Mouse (Mus musculus) forebrain, postnatal 0 days (tissue): Measurements from ENCODE around the gene Pld5. TPM values are rescaled to one million over a fixed set of nuclear protein-coding genes. Genes with fewer than 3 reads are reported as not detected.

Source experiments
- ATAC-seq: fragments of 200-750 bp; cut with Nextera tagmentation; 2 replicates; pipeline ENCODE4 v1.8.0; 2017; ENCODE audit warnings: mild to moderate bottlenecking, moderate library complexity
- DNase-seq: peaks from one replicate; pipeline ENCODE4 v3.0.0-alpha.2; 2015
- H3K27ac ChIP-seq: fragments of 300-500 bp; sonication (generic); 2 replicates; pipeline ENCODE4 v1.5.1; 2014; ENCODE audit warnings: low read depth, mild to moderate bottlenecking, antibody characterized with exemption, low read length, moderate library complexity, mixed read lengths
- H3K27me3 ChIP-seq: fragments of 300-500 bp; sonication (generic); 2 replicates; pipeline ENCODE4 v1.6.1; 2014; ENCODE audit warnings: mild to moderate bottlenecking, low read length, mixed read lengths; ENCODE audit not compliant: insufficient read depth
- H3K36me3 ChIP-seq: fragments of 300-500 bp; sonication (generic); 2 replicates; pipeline ENCODE4 v1.6.1; 2014; ENCODE audit warnings: mild to moderate bottlenecking, moderate library complexity; ENCODE audit not compliant: insufficient read depth
- H3K4me1 ChIP-seq: fragments of 300-500 bp; sonication (generic); 2 replicates; pipeline ENCODE4 v1.6.1; 2014; ENCODE audit warnings: antibody characterized with exemption; ENCODE audit not compliant: insufficient read depth
- H3K4me2 ChIP-seq: fragments of 300-500 bp; sonication (generic); 2 replicates; pipeline ENCODE4 v1.6.1; 2014; ENCODE audit warnings: low read depth, mild to moderate bottlenecking, moderate library complexity
- H3K4me3 ChIP-seq: fragments of 300-500 bp; sonication (generic); 2 replicates; pipeline ENCODE4 v1.5.1; 2014; ENCODE audit warnings: low read depth, low read length, mixed read lengths
- H3K9ac ChIP-seq: fragments of 300-500 bp; sonication (generic); 2 replicates; pipeline ENCODE4 v1.6.1; 2014; ENCODE audit warnings: mild to moderate bottlenecking
- H3K9me3 ChIP-seq: fragments of 300-500 bp; sonication (generic); 2 replicates; pipeline ENCODE4 v1.6.1; 2016; ENCODE audit warnings: low read length
- CTCF ChIP-seq: sonication (generic); IDR thresholded peaks from 2 replicates; pipeline ENCODE4 v1.5.1; 2016; ENCODE audit warnings: antibody characterized with exemption, control low read depth, low read depth
- WGBS: fragments of 180-500 bp; shearing (Covaris S2); extraction: QIAGEN DNeasy Blood & Tissue Kit; methylation state at CpG from one replicate; pipeline ENCODE4 v1.1.7; 2014; 5-methylcytosine and 5-hydroxymethylcytosine counted together
- polyA plus RNA-seq: library from polyadenylated mRNA; unstranded; fragments of >200 nt; fragmentation: Nextera tagmentation; extraction: Ambion mirVana; gene quantifications from 2 replicates; pipeline ENCODE4 v1.2.1, GENCODE M21; 2015
- total RNA-seq: library from RNA; depleted of rRNA; stranded (reverse); fragments of >200 nt; gene quantifications from 2 replicates; pipeline ENCODE4 v1.2.3, GENCODE M21; 2014

Gene Pld5
- total and polyA plus RNA-seq, 2 experiments from 2014 or later: 1.7 to 2.9 TPM

GRCm38 (mm10) chr1:176053653-176054052 is 221.5 kb downstream of the Pld5 start:
- no peaks in the 10 kb centered on the region for H3K36me3 ChIP-seq
- no peak overlapping the region for H3K4me2 ChIP-seq
- H3K4me3 ChIP-seq: no peak overlapping the region
- no peaks in the 10 kb centered on the region for H3K4me1 ChIP-seq
- no peak overlapping the region for H3K9ac ChIP-seq
- TF ChIP-seq CTCF: no peak
- WGBS: 15% methylated on average over 1 of the region's 1 CpGs
- no peak for DNase-seq
- no peak for ATAC-seq
- no peaks in the 10 kb centered on the region for H3K9me3 ChIP-seq
- no peaks in the 10 kb centered on the region for H3K27me3 ChIP-seq
- no peak overlapping the region for H3K27ac ChIP-seq

DNA sequence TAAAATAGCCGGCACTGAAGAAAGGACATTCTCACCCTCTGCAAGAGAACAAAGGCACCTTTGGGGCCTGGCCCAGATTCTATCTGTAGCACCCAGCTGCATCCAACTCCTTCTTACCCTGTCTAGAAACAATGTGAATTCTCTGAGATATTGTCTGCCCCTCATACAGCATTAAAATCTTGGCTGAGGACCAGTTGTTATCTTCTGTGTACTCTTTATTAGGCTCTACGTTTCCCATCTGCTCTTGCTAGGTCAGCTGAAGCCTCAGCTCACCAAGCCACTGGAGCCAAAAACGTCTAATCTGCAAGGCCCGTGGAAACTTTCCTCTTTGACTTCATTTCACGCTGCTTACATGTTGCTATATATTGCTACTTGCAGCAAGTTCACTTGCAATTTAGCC is 228.1 kb downstream of the Pld5 start:
- no peak overlapping the region for H3K9ac ChIP-seq
- TF ChIP-seq CTCF: no peak
- no peak overlapping the region for H3K4me2 ChIP-seq
- H3K4me3 ChIP-seq: no peak overlapping the region
- 67% methylated on average over 5 of the region's 5 CpGs for WGBS
- no peaks in the 10 kb centered on the region for H3K36me3 ChIP-seq
- no peak overlapping the region for H3K27ac ChIP-seq
- H3K4me1 ChIP-seq: no peaks in the 10 kb centered on the region
- no peak for ATAC-seq
- DNase-seq: no peak
- H3K9me3 ChIP-seq: no peaks in the 10 kb centered on the region
- no peaks in the 10 kb centered on the region for H3K27me3 ChIP-seq

- DNase-seq: no peak
- Histone ChIP-seq H3K4me1 (no peaks in the 10 kb centered on the region), H3K4me3 (no peak overlapping the region), H3K27me3 (no peaks in the 10 kb centered on the region), H3K9me3 (no peaks in the 10 kb centered on the region), H3K9ac (no peak overlapping the region), H3K4me2 (no peak overlapping the region), H3K36me3 (no peaks in the 10 kb centered on the region), H3K27ac (no peak overlapping the region)
- WGBS: 85% methylated on average over 1 of the region's 1 CpGs
- no peak for ATAC-seq
- TF ChIP-seq CTCF: no peak
Observed at GRCm38 (mm10) chr1:176046375-176046774, 228.7 kb downstream of the Pld5 start.

GRCm38 (mm10) chr1:176043056-176043455 is 232.1 kb downstream of the Pld5 start:
- H3K4me2 ChIP-seq: no peak overlapping the region
- no peak overlapping the region for H3K9ac ChIP-seq
- H3K36me3 ChIP-seq: no peaks in the 10 kb centered on the region
- TF ChIP-seq CTCF: no peak
- no peak overlapping the region for H3K27ac ChIP-seq
- no peaks in the 10 kb centered on the region for H3K4me1 ChIP-seq
- no peaks in the 10 kb centered on the region for H3K9me3 ChIP-seq
- no peak overlapping the region for H3K4me3 ChIP-seq
- DNase-seq (no peak), ATAC-seq (no peak)
- H3K27me3 ChIP-seq: no peaks in the 10 kb centered on the region
- 92% methylated on average over 4 of the region's 4 CpGs for WGBS

- Histone ChIP-seq H3K4me2 (no peak overlapping the region), H3K4me1 (no peaks in the 10 kb centered on the region), H3K4me3 (no peak overlapping the region), H3K9ac (no peak overlapping the region), H3K36me3 (no peaks in the 10 kb centered on the region), H3K9me3 (no peaks in the 10 kb centered on the region), H3K27ac (no peak overlapping the region), H3K27me3 (no peaks in the 10 kb centered on the region)
- no peak for ATAC-seq
- no peak for DNase-seq
- WGBS: 35% methylated on average over 3 of the region's 3 CpGs
- no peak for TF ChIP-seq CTCF
Observed at GRCm38 (mm10) chr1:176039923-176040322, 235.2 kb downstream of the Pld5 start.

- Histone ChIP-seq H3K27ac (no peak overlapping the region), H3K9ac (no peak overlapping the region), H3K27me3 (no peaks in the 10 kb centered on the region), H3K4me1 (no peaks in the 10 kb centered on the region), H3K4me2 (no peak overlapping the region), H3K36me3 (no peaks in the 10 kb centered on the region), H3K9me3 (no peaks in the 10 kb centered on the region), H3K4me3 (no peak overlapping the region)
- TF ChIP-seq CTCF: no peak
- DNase-seq (no peak), ATAC-seq (no peak)
- WGBS: 20% methylated on average over 3 of the region's 3 CpGs
Observed at GRCm38 (mm10) chr1:176036028-176036427, 239.1 kb downstream of the Pld5 start.

DNA sequence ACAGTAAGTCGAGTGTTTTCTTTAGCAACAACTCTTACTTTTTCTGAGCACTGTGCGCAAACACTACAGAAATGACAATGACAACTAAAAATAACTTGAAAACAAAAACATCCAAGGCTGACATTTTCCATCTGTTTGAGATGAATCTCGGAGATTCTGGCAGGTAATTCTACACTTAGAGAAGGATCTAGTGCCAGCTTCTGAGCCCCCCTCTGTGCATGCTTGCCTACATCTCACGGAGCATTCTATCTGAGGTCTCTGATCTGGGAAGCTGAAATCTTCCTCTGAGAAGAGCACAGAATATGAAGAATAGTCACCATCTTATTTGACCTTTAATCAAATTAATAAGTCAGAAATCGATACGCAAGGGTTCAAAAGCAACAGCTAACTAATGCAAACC is 240.4 kb downstream of the Pld5 start:
- no peak overlapping the region for H3K4me3 ChIP-seq
- 81% methylated on average over 6 of the region's 6 CpGs for WGBS
- H3K4me1 ChIP-seq: no peaks in the 10 kb centered on the region
- DNase-seq (no peak), ATAC-seq (no peak)
- H3K27ac ChIP-seq: no peak overlapping the region
- H3K9me3 ChIP-seq: no peaks in the 10 kb centered on the region
- no peak overlapping the region for H3K9ac ChIP-seq
- no peaks in the 10 kb centered on the region for H3K36me3 ChIP-seq
- no peak overlapping the region for H3K4me2 ChIP-seq
- TF ChIP-seq CTCF: no peak
- H3K27me3 ChIP-seq: no peaks in the 10 kb centered on the region

DNA sequence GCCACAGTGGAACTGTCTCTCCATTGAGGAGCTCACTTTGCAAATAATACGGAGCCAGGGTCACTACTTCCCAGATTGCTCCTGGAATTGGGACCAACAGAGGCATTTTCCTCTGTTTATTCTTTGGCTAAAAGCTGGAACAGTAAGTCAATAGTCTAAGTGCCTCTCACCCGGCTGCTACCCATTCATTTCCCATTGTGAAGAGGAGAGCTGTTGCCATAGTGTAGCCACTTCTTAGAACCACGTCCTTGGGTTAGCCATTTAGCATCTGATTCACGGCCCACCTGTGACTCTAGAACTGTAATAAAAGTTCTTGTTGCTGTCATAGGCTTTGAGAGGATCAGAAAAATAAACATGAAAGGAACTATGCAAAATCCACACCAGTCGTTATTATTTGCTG is 241.4 kb downstream of the Pld5 start:
- H3K9me3 ChIP-seq: no peaks in the 10 kb centered on the region
- H3K4me3 ChIP-seq: no peak overlapping the region
- H3K4me2 ChIP-seq: no peak overlapping the region
- TF ChIP-seq CTCF: no peak
- no peak overlapping the region for H3K9ac ChIP-seq
- 77% methylated on average over 5 of the region's 5 CpGs for WGBS
- no peaks in the 10 kb centered on the region for H3K4me1 ChIP-seq
- H3K36me3 ChIP-seq: no peaks in the 10 kb centered on the region
- H3K27ac ChIP-seq: no peak overlapping the region
- no peaks in the 10 kb centered on the region for H3K27me3 ChIP-seq
- ATAC-seq: no peak
- no peak for DNase-seq
